Mouse (Mus musculus) right cerebral cortex, postnatal 25 days (tissue): Measurements from ENCODE around the gene Lrrtm4.

Experiments
- DNase-seq: peaks from one replicate; pipeline ENCODE4 v3.0.0; 2022

Lrrtm4 gene

DNA sequence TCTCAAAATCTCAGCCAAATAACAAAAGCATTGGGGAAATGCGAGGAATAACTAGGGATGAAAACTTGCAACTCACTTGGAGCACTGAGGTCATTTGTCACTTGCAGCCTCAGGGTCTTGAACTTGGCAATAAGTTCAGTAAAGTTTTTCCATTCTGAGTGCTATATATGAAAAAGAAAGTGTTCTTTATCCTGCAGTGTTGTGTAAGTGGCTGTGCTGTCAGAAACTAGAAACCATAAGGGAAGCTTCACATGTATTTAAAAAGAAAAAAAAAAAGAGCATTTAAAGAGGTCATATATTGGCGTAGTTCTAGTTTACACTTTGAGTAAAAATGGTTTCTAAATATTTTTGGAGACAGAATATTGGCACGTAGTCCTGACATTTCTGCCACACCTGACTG is 313.1 kb downstream of the Lrrtm4 start:
- DNase-seq = no peak

DNA sequence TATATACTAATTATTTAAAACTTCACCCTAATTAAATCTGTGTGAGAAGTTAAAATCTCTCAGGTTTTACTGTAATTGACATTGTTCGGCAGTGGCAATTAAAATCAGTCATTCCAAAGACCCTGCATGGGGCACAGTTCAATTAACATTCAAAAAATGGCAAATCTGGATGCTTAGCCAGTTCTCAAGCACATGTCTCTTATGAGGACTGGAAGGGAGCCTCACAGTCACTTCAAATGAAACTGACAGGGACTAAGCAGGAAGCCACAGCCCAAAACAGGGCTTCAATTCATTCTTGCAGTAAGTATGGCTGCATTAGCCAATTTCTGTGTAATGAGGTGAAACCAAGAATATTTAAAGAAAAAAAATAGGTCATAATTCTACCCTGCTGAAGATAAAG is 333.6 kb downstream of the Lrrtm4 start:
- no peak for DNase-seq

- DNase-seq = no peak
Observed at GRCm38 (mm10) chr6:80357092-80357491, 338.4 kb downstream of the Lrrtm4 start.

DNA sequence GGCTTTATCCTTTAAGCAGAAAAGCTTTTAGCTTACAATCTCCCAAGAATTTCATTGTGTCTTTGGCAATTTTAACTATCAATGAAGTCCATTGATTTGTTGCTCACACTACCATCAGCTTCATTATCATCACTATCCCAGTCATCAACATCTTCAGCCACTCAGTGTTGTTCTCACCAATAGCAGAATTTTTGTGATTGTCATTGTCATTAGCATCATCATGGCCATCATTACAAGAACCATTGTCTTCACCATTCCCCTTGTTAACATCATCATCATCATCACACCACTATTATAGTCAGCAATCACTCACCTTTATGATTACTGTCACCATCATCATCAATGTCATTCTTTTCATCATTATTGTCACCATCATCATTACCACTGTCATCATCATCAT is 344.9 kb downstream of the Lrrtm4 start:
- no peak for DNase-seq

DNA sequence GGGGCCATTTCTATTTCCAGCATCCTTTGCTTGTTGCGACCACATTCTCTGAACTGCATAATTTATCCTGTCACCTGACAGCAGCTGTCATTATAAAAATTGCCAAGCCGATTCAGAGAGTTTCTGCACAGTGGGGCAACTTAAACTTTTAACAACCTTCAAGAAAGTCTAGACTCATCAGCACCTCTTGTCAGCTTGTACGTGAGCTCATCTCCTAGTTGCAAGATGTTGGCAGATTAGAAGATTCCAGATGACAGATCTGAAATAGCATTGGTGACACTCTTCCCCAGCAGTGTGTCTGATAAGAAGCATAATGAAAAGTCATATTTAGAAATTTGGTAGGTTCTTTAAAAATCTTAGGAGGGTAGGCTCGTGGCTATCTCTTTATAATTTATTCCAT is 347.9 kb downstream of the Lrrtm4 start:
- no peak for DNase-seq

DNA sequence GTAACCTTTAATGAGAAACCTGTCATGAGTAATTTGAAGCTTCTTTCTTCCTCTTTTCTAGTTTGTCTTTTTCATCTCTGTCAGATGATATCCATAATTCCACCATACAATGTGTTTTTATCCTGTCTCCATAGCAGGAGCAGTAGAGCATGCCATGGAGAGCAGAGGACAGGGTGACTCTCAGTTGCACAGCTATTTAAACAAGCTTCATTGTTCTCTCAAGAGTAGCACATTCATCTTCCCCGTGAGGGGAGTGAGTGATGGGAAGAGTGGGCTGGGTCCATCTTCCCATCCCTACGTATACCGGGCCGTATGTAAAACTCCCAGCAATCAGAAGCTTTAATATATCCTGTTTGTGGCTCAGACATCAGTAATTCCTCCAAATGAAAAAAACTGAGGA is 370.9 kb downstream of the Lrrtm4 start:
- no peak for DNase-seq

DNA sequence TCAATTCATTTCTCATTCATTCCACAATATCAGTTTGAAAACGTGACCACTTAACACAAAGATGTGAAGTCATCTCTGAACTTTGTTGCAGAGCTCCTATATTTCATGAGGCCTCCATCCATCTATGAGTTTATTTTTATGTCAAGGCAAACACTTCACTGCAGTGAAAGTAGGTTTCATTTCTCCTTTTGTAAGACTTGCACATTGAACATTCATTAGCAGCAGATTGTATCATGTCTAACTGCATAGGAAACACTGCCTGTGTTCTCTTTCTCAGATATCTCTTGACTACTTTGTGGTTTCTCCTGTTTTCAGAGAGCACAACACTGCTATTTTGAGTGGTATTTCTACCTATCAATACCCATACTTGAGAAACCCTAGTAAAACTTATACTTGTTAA is 388.1 kb downstream of the Lrrtm4 start:
- no peak for DNase-seq

DNA sequence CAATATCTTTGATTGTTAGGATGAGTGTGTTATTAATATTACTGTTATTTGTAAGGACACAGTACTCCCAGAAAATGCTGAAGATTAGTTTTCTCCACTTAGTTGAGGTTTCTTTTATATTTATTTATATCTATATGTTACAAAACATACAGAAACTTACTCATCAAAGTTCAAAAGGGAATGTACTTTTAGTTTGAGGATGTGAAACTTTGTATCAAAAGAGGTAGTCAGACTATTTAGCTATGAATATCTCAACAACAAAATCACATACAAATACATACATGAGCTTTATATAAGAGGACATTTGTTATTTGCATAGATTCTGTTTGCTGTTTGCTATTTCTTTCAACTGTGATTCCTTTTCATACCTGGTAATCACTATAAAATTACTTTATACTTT is 421.5 kb downstream of the Lrrtm4 start:
- no peak for DNase-seq

DNA sequence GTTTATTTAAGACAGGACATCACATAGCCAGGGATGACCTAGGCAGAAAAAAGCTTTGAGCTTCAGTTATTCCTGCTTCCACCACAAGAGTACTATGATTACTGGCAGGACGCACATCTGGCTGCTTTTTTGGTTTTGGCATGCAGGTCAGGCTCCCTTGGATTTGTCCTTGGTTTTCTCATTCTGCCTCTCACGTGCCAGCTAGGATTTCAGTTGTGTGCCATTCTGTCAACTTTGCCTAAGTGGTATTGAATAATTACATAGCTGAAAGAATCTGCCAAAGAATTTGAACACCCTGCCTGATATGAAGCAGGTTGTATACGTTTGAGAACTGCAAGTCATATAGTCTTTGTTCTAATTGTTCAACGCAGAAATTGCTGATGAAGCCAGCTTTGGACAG is 451.9 kb downstream of the Lrrtm4 start:
- no peak for DNase-seq

- no peak for DNase-seq
Observed at GRCm38 (mm10) chr6:80476153-80476552, 457.5 kb downstream of the Lrrtm4 start.

DNA sequence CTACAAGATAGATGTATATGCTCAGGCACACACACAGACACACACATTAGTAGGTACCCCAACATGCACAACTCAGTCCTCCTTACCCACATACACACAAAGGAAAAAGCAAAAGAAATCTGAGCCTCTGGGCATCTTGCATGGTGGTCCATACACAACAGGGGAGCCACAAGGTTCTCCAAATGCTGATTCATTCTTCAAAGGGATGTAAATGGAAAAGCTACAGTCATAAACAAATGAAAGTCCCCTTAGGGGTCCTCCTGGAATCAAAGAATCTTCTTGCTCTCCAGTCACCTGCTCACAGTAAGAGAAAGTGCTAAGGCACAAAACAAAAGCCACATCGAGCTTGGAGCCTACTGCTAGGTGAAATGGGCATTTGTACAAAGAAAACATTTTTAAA is 526.3 kb downstream of the Lrrtm4 start:
- DNase-seq = no peak

DNA sequence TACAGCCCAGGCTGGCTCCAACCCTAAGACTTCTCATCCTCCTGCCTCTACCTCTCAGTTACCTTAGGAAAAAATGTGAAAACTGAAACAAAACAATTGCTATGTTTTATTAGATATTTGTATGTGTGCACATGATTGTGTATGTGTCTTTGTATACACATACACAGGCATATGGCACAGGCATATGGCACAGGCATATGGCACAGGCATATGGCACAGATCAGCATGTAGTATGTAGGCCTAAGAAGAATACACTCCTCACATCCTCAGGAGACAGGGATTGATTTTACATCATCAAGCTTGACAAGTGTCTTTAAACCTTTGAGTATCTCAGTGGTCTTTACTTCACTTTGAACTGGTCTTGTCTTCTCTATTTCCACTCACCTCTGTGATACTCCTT is 531.2 kb downstream of the Lrrtm4 start:
- DNase-seq = no peak

- no peak for DNase-seq
Observed at GRCm38 (mm10) chr6:80553398-80553797, 534.7 kb downstream of the Lrrtm4 start.

GRCm38 (mm10) chr6:80554991-80555390 is 536.3 kb downstream of the Lrrtm4 start:
- no peak for DNase-seq

GRCm38 (mm10) chr6:80577227-80577626 is 558.5 kb downstream of the Lrrtm4 start:
- DNase-seq = no peak

GRCm38 (mm10) chr6:80582225-80582624 is 563.5 kb downstream of the Lrrtm4 start:
- no peak for DNase-seq

GRCm38 (mm10) chr6:80589776-80590175 is 571.1 kb downstream of the Lrrtm4 start:
- DNase-seq = no peak

GRCm38 (mm10) chr6:80619508-80619907 is 600.8 kb downstream of the Lrrtm4 start:
- no peak for DNase-seq

DNA sequence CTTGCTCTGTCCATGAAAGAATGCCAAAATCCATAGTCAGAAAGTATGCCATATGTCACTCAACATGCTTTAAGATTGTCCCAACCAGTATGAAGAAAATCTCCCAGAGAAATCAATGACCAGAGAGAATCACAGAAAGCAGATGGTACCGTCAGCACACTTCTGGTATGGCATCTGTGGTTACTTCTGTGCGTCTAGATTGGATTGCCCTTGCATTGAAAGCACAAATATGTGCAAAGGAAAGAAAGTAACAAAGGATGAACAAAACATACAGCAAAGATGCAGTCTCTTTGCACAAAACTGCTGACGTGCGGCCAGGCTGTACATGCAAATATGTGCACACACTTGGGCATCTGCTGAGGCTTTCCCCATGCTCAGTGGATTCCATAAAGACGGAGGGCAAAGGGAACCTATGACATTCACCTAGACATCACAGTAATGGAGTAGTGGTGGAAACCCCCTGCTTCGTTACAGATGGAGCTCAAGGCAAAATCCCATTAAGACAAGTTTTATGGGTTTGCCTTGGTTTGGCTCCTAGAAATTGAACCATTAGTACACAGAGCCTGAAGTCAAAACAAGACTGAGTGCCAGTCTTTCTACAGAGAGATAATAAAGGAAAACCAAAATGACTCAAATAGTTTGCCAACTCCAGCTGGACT is 604.1 kb downstream of the Lrrtm4 start:
- no peak for DNase-seq

GRCm38 (mm10) chr6:80625509-80625908 is 606.8 kb downstream of the Lrrtm4 start:
- DNase-seq = no peak

- DNase-seq = no peak
Observed at GRCm38 (mm10) chr6:80662729-80663128, 644.1 kb downstream of the Lrrtm4 start.

GRCm38 (mm10) chr6:80664039-80664438 is 645.4 kb downstream of the Lrrtm4 start:
- DNase-seq = no peak

DNA sequence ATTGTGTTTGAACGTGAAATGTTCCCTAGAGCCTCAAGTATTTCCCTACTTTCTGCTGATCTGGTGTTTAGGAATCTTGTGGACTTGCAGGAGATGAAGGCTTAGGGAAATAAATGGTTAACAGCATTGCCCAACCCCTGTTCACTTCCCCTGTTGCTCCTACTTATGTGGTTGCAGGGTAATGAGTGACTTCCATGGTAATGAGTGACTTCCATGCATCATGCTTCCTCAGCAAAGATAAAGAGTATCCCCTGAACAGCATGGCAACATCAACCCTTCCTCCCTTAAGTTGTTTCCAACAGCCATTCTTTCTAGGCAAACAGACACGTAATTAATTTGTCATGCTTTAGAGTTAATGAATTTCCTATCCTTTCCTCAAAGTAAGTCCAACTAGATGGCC is 685.5 kb downstream of the Lrrtm4 start:
- DNase-seq = no peak

GRCm38 (mm10) chr6:80720468-80720867 is 701.8 kb downstream of the Lrrtm4 start:
- no peak for DNase-seq

- DNase-seq = no peak
Observed at GRCm38 (mm10) chr6:80733416-80733815, 714.7 kb downstream of the Lrrtm4 start.

GRCm38 (mm10) chr6:80750769-80751168 is 732.1 kb downstream of the Lrrtm4 start:
- DNase-seq = no peak
